Mouse (Mus musculus): ENCODE results near the gene Lif. TPM values are rescaled to one million over a fixed set of nuclear protein-coding genes. Genes with fewer than 3 reads are reported as not detected.

Gene Lif
- polyA plus RNA-seq (2016; fragmentation: Nextera tagmentation; extraction: Ambion mirVana), result 0.06 and 0.09 TPM in 2 replicates

DNA sequence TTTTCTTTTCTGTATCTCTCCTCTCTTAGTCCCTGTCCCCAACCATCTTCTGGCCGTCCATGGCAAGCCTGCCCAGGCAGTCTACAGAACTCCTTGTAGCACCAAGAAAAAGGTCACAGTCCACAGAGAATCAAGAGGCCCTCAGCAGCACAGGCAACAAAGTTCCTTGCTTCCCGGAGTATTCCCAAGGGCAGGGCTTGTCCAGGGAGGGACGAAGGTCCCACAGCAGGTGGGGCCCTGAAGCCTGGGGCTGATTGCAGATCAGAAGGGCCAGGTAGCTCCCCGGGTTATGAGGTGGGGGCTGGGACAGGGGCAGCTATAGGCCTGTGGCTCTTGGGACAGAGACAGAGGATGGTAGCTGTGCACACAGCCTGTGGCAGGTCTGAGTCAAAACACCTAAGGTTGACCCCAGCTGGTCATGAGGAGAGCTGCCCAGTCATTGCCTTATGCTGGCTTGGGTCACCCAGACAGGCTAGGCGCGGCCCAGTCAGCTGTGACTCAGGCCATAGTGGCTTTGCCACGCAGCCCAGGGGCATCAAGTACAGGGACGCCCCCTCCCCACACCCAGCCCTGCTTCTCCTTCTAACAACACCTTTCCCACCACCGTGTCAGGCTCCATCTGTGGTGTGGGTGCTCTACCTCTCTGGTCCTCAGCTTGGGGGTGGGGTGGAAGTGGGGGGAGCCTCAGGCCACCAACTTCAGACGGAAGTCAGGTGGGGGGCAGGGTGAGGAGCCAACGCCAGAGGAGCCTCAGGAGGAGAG lies at the start of gene Lif:
Gene Lif (plus strand): TSS at position 712 of the 762 bp plus-strand sequence.
- 55% methylated on average over 11 of the region's 11 CpGs for WGBS
- H3K27me3 ChIP-seq, result peaks cover 5% of the 10 kb centered on the region; the same call in 1 of the 2 replicates
- no peak within 1 kb of the TSS for H3K9ac ChIP-seq
- no peaks in the 10 kb centered on the region for H3K9me3 ChIP-seq
- peaks cover 14% of the 10 kb centered on the region for H3K4me1 ChIP-seq
- H3K4me2 ChIP-seq (replicated peaks), result no peak within 1 kb of the TSS
- no peak within 1 kb of the TSS for H3K27ac ChIP-seq
- no peak for ATAC-seq (ENCODE audit: insufficient number of reproducible peaks, insufficient read depth, low FRiP score, low TSS enrichment)
- H3K4me3 ChIP-seq, result no peak within 1 kb of the TSS
- no peaks in the 10 kb centered on the region for H3K36me3 ChIP-seq

DNA sequence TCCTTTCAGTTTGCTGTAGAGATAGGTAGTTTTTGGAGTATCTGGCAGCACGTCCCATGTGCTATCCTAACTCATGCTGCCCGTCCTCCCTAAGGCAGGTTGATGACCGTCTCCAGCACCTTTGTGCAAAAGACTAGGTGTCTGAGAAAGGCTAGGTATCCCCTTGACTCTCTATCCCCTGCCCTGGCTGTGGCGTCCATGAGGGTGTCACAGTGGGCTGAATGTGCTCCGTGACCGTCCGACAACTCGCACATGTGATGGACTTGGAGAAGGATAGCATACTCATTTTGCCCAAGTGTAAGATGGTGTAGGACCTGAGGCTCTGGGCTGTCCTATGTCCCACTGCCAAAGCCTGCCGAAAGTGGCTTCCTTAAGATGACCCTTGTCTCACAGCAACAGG lies 49.7 kb upstream of the Lif start:
- H3K9ac ChIP-seq, result no peak overlapping the region
- H3K36me3 ChIP-seq, result peaks cover 52% of the 10 kb centered on the region
- no peaks in the 10 kb centered on the region for H3K27me3 ChIP-seq
- H3K4me2 ChIP-seq (replicated peaks), result no peak overlapping the region
- H3K4me3 ChIP-seq, result no peak overlapping the region
- ATAC-seq (ENCODE audit: insufficient number of reproducible peaks, insufficient read depth, low FRiP score, low TSS enrichment), result no peak
- H3K27ac ChIP-seq, result no peak overlapping the region
- no peaks in the 10 kb centered on the region for H3K9me3 ChIP-seq
- no peaks in the 10 kb centered on the region for H3K4me1 ChIP-seq
- WGBS, result 89% methylated on average over 9 of the region's 9 CpGs

DNA sequence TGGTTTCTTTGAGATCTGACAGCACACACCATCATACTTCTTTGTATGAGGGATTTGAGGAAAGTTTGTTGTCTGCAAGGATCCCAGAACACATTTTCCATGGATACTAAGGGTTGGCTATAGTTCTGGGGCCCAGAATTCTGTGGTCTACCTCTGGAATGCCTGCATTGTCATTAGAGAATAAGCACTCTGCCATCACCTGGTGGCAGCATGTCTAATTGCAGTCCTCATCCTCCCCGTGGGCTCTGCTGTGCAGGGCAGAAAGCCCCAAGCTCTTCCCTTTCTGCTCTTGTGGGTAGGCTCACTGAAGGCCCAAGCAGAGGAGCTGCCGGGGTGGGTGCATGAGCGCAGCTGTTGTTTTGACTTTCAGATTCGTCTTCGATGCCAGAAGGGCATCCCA lies 47.8 kb upstream of the Lif start:
- Histone ChIP-seq H3K4me3 (no peak overlapping the region), H3K4me2 (replicated peaks) (no peak overlapping the region), H3K4me1 (no peaks in the 10 kb centered on the region), H3K27ac (no peak overlapping the region), H3K9me3 (no peaks in the 10 kb centered on the region), H3K9ac (no peak overlapping the region), H3K36me3 (peaks cover 69% of the 10 kb centered on the region), H3K27me3 (no peaks in the 10 kb centered on the region)
- WGBS, result 78% methylated on average over 5 of the region's 5 CpGs
- no peak for ATAC-seq (ENCODE audit: insufficient number of reproducible peaks, insufficient read depth, low FRiP score, low TSS enrichment)

DNA sequence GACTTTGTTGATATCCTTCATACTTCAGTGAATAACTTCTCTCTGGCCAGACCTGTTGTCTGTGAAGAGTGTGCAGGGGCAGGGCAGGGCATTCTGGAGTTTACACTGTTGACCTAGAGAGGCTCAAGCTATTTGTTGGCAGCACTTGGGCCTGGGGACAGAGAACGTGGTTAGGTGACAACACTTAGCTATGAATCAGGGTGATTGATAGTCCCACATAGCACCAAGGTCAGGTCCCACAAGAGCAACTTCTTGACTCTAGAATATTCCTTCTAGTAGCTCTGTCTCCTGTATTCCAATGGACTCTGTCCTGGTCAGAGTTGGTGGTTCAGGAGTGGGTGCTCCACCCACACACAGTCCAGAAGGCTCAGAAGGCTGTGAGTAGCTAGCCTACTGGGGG lies 46.6 kb upstream of the Lif start:
- WGBS, result 85% methylated on average over 1 of the region's 1 CpGs
- Histone ChIP-seq H3K4me2 (replicated peaks) (no peak overlapping the region), H3K9me3 (no peaks in the 10 kb centered on the region), H3K27me3 (no peaks in the 10 kb centered on the region), H3K4me1 (no peaks in the 10 kb centered on the region), H3K36me3 (peaks cover 78% of the 10 kb centered on the region), H3K9ac (no peak overlapping the region), H3K4me3 (no peak overlapping the region), H3K27ac (no peak overlapping the region)
- no peak for ATAC-seq (ENCODE audit: insufficient number of reproducible peaks, insufficient read depth, low FRiP score, low TSS enrichment)

DNA sequence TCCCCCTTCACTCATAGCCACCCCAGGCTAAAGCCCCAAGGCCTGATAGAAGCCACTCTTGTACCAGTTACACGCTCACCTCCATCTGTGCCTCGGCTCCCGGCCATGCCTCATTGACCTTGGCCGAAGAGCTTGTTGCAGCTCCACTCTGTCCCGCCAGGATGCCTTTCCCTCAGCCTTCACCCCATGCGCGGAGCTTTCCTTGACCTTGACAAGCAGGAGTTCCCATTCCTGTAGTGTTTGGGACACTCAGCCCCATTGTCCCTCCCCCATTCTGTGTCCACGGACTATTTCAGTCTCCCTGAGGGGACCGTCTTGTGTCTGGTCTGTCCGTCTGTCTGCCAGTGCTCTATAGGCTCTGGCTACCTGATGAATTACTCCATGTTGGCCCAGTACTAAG lies 44.2 kb upstream of the Lif start:
- Histone ChIP-seq H3K9ac (no peak overlapping the region), H3K27me3 (peaks cover 6% of the 10 kb centered on the region; the same call in 1 of the 2 replicates), H3K27ac (no peak overlapping the region), H3K9me3 (no peaks in the 10 kb centered on the region), H3K36me3 (peaks cover 62% of the 10 kb centered on the region), H3K4me1 (no peaks in the 10 kb centered on the region), H3K4me3 (no peak overlapping the region), H3K4me2 (replicated peaks) (no peak overlapping the region)
- WGBS, result 93% methylated on average over 10 of the region's 10 CpGs
- ATAC-seq (ENCODE audit: insufficient number of reproducible peaks, insufficient read depth, low FRiP score, low TSS enrichment), result no peak

DNA sequence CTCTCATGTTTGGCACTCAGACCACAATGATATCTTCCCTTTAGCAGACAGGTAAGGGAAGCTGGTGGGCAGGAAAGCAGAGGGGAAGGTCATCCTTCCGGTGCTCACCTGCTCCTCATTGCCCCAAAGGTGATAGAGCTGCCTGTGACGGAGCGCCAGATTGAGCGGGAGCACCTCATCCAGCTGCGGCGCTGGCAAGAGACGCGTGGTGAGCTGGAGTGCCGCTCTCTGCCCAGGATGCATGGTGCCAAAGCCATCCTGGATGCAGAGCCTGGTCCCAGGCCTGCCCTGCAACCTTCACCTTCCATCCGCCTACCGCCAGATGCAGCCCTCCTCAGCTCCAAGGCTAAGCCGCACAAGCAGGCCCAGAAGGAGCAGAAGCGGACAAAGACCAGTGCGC lies 42.8 kb upstream of the Lif start:
- Histone ChIP-seq H3K4me1 (peaks cover 3% of the 10 kb centered on the region; the same call in 1 of the 2 replicates), H3K9me3 (no peaks in the 10 kb centered on the region), H3K36me3 (peaks cover 49% of the 10 kb centered on the region), H3K27me3 (peaks cover 20% of the 10 kb centered on the region), H3K4me3 (no peak overlapping the region), H3K9ac (no peak overlapping the region), H3K27ac (no peak overlapping the region), H3K4me2 (replicated peaks) (no peak overlapping the region)
- ATAC-seq (ENCODE audit: insufficient number of reproducible peaks, insufficient read depth, low FRiP score, low TSS enrichment), result no peak
- WGBS, result 95% methylated on average over 14 of the region's 14 CpGs

DNA sequence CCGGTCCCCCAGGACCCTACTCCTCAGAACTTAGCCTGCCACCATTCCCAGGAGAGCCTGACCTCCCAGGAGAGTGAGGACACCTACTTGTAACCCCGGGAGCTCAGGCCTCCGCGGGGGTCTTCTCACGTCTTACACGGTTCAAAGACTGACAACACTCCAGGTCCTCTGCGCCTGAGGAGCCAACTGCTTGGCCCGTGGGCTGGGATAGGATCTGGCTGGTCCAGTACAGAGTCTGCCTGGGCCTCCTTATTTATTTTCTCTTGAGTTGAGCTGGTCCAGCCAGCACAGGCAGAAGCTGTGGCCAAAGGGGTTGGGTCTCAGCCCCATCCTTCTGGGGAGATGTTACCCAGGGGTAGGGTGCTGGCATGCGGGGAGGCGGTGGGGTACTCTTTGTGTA lies 42.3 kb upstream of the Lif start:
- no peak overlapping the region for H3K4me2 ChIP-seq (replicated peaks)
- no peak overlapping the region for H3K27ac ChIP-seq
- H3K36me3 ChIP-seq, result peaks cover 44% of the 10 kb centered on the region
- no peak overlapping the region for H3K9ac ChIP-seq
- 84% methylated on average over 10 of the region's 10 CpGs for WGBS
- ATAC-seq (ENCODE audit: insufficient number of reproducible peaks, insufficient read depth, low FRiP score, low TSS enrichment), result no peak
- H3K27me3 ChIP-seq, result peaks cover 23% of the 10 kb centered on the region
- peaks cover 3% of the 10 kb centered on the region; the same call in 1 of the 2 replicates for H3K4me1 ChIP-seq
- H3K4me3 ChIP-seq, result no peak overlapping the region
- H3K9me3 ChIP-seq, result no peaks in the 10 kb centered on the region

DNA sequence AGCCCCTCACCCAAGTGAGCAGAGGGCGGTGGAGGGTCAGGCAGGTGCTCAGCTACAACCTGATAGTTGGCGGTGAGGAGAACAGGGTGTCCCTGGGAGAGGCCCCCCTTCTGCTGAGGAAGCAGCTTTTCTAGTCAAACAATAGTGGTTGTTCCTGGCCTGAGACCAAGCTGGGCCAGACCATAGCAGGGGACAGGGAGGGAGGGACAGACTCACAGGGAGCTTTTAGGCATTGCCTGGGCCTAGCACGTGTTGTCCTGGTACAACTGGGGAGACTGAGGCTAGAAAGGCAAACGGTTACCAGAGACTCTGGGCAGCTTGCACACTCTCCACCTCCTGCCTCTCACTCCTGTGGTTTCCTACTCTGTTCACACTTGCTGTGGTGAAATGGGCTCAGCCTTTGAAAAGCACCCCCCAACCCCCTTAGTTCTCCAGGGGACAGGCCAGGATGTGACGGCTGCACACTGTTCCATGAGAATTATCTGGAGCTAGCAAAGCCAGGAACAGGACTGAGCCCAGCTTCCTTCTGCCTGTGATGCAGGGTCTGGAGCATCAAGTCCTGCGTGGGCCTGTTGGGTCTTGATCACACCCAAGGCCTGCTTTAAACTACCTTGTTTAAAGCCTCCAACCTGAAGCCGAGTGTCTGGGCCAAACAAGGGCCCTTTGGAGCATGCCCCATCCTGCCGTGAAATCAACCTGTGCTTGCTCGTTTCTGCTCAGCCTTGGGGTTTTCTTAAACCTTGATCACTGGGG lies 40.9 kb upstream of the Lif start:
- H3K4me2 ChIP-seq (replicated peaks), result no peak overlapping the region
- H3K9me3 ChIP-seq, result no peaks in the 10 kb centered on the region
- ATAC-seq (ENCODE audit: insufficient number of reproducible peaks, insufficient read depth, low FRiP score, low TSS enrichment), result no peak
- H3K4me1 ChIP-seq, result peaks cover 3% of the 10 kb centered on the region; the same call in 1 of the 2 replicates
- no peak overlapping the region for H3K4me3 ChIP-seq
- no peak overlapping the region for H3K9ac ChIP-seq
- WGBS, result 75% methylated on average over 9 of the region's 9 CpGs
- peaks cover 26% of the 10 kb centered on the region for H3K27me3 ChIP-seq
- H3K36me3 ChIP-seq, result peaks cover 35% of the 10 kb centered on the region
- peak overlapping the region; percentile 65 for H3K27ac ChIP-seq

DNA sequence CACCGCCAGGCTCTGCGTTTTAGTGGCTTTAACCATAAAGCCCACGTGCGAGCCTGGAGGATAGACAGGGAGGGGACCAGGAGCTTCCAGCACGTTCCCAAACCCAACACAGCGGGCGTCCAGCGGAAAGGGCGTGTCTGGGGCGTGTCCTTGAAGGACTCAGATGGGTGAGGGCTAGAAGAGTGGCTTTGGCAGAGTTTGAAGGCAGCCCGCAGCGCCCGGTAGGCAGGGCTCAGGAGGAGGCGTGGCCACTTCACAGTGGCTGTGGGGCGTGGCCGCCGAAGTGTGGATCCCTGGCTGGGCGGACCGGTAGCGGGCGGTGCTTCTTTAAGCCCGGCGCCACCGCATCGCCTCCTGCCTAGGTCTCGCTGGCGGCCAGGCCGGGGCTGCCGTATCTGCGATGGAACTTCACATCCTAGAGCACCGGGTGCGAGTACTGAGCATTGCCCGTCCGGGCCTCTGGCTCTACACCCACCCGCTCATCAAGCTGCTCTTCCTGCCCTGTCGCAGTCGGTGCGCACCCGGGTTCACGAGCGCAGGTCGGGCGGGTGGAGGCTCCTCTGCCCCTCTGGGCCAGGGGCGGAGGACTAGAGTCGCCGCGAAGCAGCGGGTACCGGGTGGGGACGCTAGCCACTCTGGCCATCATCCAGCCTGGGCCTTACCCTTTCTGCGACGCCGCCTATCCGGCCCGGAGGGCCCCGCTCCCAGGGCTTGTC lies 39.3 kb upstream of the Lif start, which contains the start of gene Castor1:
Gene Castor1 (plus strand): TSS at position 312 of the 716 bp plus-strand sequence.
- Histone ChIP-seq H3K9me3 (no peaks in the 10 kb centered on the region), H3K4me2 (replicated peaks) (peak within 1 kb of the TSS; percentile 61), H3K27ac (no peak within 1 kb of the TSS), H3K36me3 (peaks cover 22% of the 10 kb centered on the region), H3K27me3 (peaks cover 26% of the 10 kb centered on the region), H3K4me3 (peak within 1 kb of the TSS; percentile 39), H3K9ac (peak within 1 kb of the TSS; percentile 44), H3K4me1 (peaks cover 3% of the 10 kb centered on the region; the same call in 1 of the 2 replicates)
- ATAC-seq (ENCODE audit: insufficient number of reproducible peaks, insufficient read depth, low FRiP score, low TSS enrichment), result peak; percentile 26
- 2% methylated on average over 56 of the region's 56 CpGs for WGBS

DNA sequence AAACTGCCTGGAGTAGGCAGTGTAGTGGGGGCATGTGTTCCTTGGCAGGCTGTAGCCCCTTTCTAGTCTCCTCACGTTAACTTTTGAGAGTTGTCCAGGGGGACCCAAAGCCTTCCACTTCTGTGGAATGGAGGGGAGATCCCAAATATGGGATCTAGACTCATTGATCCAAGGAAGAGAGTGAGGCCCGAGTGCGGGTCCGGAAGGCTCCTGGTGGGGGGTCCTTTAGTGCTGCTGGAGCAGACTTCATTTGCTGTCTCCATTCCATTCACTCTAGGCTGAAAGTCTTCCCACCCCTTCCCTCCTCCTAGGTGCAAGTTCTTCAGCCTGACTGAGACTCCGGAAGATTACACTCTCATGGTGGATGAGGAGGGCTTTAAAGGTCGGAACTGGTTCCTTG lies 38.7 kb upstream of the Lif start:
- Histone ChIP-seq H3K9ac (peak overlapping the region; percentile 44), H3K27me3 (peaks cover 26% of the 10 kb centered on the region), H3K9me3 (no peaks in the 10 kb centered on the region), H3K36me3 (peaks cover 17% of the 10 kb centered on the region), H3K27ac (no peak overlapping the region), H3K4me2 (replicated peaks) (peak overlapping the region; percentile 61), H3K4me3 (peak overlapping the region; percentile 39), H3K4me1 (peaks cover 3% of the 10 kb centered on the region; the same call in 1 of the 2 replicates)
- 3% methylated on average over 6 of the region's 6 CpGs for WGBS
- no peak for ATAC-seq (ENCODE audit: insufficient number of reproducible peaks, insufficient read depth, low FRiP score, low TSS enrichment)

DNA sequence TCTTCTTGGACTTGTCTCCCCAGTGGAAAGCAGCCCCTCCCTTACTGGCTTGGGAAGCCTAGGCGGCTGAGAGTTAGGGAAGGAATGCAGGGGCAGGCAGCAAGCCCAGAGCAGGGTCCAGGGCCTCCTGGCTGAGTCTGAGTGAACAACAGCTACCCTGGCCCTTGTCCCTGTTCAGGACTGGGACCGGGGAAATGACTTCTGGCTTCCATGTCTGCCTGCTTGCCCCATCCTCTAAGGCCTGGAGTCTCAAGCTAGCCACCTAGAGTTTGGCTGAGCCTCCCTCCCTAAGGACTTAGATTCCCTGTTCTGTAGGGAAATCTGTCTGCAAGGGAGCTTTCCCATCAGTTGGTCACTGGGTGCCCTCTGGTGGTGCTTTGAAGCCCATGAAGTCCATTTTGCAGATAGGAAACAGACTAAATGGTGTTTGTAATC lies 38.0 kb upstream of the Lif start:
- no peak overlapping the region for H3K4me3 ChIP-seq
- H3K36me3 ChIP-seq, result 0 out of 2 replicates have a peak, but pooled peaks cover 11% of the 10 kb centered on the region
- H3K9ac ChIP-seq, result no peak overlapping the region
- H3K4me1 ChIP-seq, result peaks cover 3% of the 10 kb centered on the region; the same call in 1 of the 2 replicates
- H3K9me3 ChIP-seq, result no peaks in the 10 kb centered on the region
- H3K4me2 ChIP-seq (replicated peaks), result no peak overlapping the region
- ATAC-seq (ENCODE audit: insufficient number of reproducible peaks, insufficient read depth, low FRiP score, low TSS enrichment), result no peak
- peaks cover 26% of the 10 kb centered on the region for H3K27me3 ChIP-seq
- no peak overlapping the region for H3K27ac ChIP-seq
- 15% methylated on average over 2 of the region's 2 CpGs for WGBS

Measured in embryonic facial prominence, embryonic 12.5 days (tissue).